Mouse (Mus musculus): ENCODE measurements around the gene 4930438A08Rik.

GRCm38 (mm10) chr11:58307411-58308080, 32.9 kb downstream of the 4930438A08Rik start:
- TF ChIP-seq CTCF (IDR thresholded peaks at IDR 0.05; ENCODE audit: borderline replicate concordance, insufficient read depth, low read depth, low read length) (0 out of 2 replicates have a peak, but pooled peaks have one; percentile 3), POLR2A (IDR thresholded peaks at IDR 0.05; ENCODE audit: borderline replicate concordance, insufficient read depth, low read length) (no peak)
